In genomic region chr1:167617995-167618489, GRCm38 (mm10) we compare ENCODE assay signal across 7 mouse cellular contexts. TPM values are rescaled to one million over a fixed set of nuclear protein-coding genes. Genes with fewer than 3 reads are reported as not detected.
DNase-seq lines count a peak whose midpoint lies in the region; ATAC-seq lines count a peak whose summit lies in the region.

No protein-coding gene starts in this region.

- WGBS in midbrain, embryonic 16.5 days = 73% methylated on average over 18 of the region's 18 CpGs
- 72% methylated on average over 18 of the region's 18 CpGs for WGBS in midbrain, embryonic 11.5 days
- 67% methylated on average over 18 of the region's 18 CpGs for WGBS in kidney, embryonic 15.5 days

- no peak overlapping the region for H3K9ac ChIP-seq in midbrain, embryonic 16.5 days (ENCODE audit: low read depth, low read length)
- H3K9ac ChIP-seq in midbrain, embryonic 11.5 days (ENCODE audit: low read length) = no peak overlapping the region
- no peak overlapping the region for H3K9ac ChIP-seq in kidney, embryonic 15.5 days

- peak; percentile 70; the same call in 1 of the 2 replicates for ATAC-seq in midbrain, embryonic 16.5 days
- ATAC-seq in midbrain, embryonic 11.5 days (ENCODE audit: low FRiP score) = no peak
- ATAC-seq in kidney, embryonic 15.5 days (replicated peaks; ENCODE audit: low FRiP score) = peak; percentile 40; the same call in 1 of the 2 replicates

- H3K4me2 ChIP-seq in midbrain, embryonic 16.5 days (ENCODE audit: low read length) = no peak overlapping the region
- H3K4me2 ChIP-seq in midbrain, embryonic 11.5 days = no peak overlapping the region
- no peak overlapping the region for H3K4me2 ChIP-seq in kidney, embryonic 15.5 days

- no peak overlapping the region for H3K27ac ChIP-seq in midbrain, embryonic 16.5 days (ENCODE audit: low read length)
- H3K27ac ChIP-seq in midbrain, embryonic 11.5 days (ENCODE audit: low read depth, low read length) = no peak overlapping the region
- no peak overlapping the region for H3K27ac ChIP-seq in kidney, embryonic 15.5 days

- no peaks in the 10 kb centered on the region for H3K27me3 ChIP-seq in midbrain, embryonic 16.5 days (ENCODE audit: control insufficient read depth, insufficient read depth, low read depth, low read length)
- H3K27me3 ChIP-seq in midbrain, embryonic 11.5 days (ENCODE audit: control insufficient read depth, insufficient read depth, low read length) = no peaks in the 10 kb centered on the region
- H3K27me3 ChIP-seq in kidney, embryonic 15.5 days = no peaks in the 10 kb centered on the region

- intact Hi-C loops in gastrocnemius, postnatal 14 days (cut with DNase I; ENCODE audit: low total_unique reads) = no loop called here

- no peak for DNase-seq in midbrain, embryonic 11.5 days (ENCODE audit: low spot score, missing footprints)
- peak; percentile 76 for DNase-seq in gastrocnemius, postnatal 14 days
- peak; percentile 22 for DNase-seq in lung, postnatal 14 days
- no peak for DNase-seq in thymus, postnatal 25 days
- no peak for DNase-seq in frontal cortex, postnatal 25 days (ENCODE audit: low spot score in 2 of 2)

- H3K9me3 ChIP-seq in midbrain, embryonic 16.5 days (replicated peaks; ENCODE audit: control insufficient read depth, low read length, poor library complexity, severe bottlenecking) = no peaks in the 10 kb centered on the region
- no peaks in the 10 kb centered on the region for H3K9me3 ChIP-seq in midbrain, embryonic 11.5 days (ENCODE audit: control insufficient read depth, low read length)
- H3K9me3 ChIP-seq in kidney, embryonic 15.5 days (replicated peaks) = no peaks in the 10 kb centered on the region

- H3K4me1 ChIP-seq in midbrain, embryonic 16.5 days (ENCODE audit: control insufficient read depth, insufficient read depth, low read length) = no peaks in the 10 kb centered on the region
- H3K4me1 ChIP-seq in midbrain, embryonic 11.5 days (ENCODE audit: control insufficient read depth, insufficient read depth, low read length) = no peaks in the 10 kb centered on the region
- no peaks in the 10 kb centered on the region for H3K4me1 ChIP-seq in kidney, embryonic 15.5 days

- no peaks in the 10 kb centered on the region for H3K36me3 ChIP-seq in midbrain, embryonic 16.5 days (ENCODE audit: control insufficient read depth, insufficient read depth, low read length)
- H3K36me3 ChIP-seq in midbrain, embryonic 11.5 days (ENCODE audit: control insufficient read depth, insufficient read depth, low read length) = no peaks in the 10 kb centered on the region
- H3K36me3 ChIP-seq in kidney, embryonic 15.5 days = no peaks in the 10 kb centered on the region

- H3K4me3 ChIP-seq in midbrain, embryonic 16.5 days (ENCODE audit: low read depth, low read length) = no peak overlapping the region
- no peak overlapping the region for H3K4me3 ChIP-seq in midbrain, embryonic 11.5 days (ENCODE audit: low read depth, low read length)
- H3K4me3 ChIP-seq in kidney, embryonic 15.5 days (replicated peaks) = no peak overlapping the region

RNA-seq across cellular contexts. Expression of gene Rxrg, which starts 19.9 kb away (rescaled TPM):
- 8.8 and 10.9 TPM in 2 replicates for polyA plus RNA-seq in midbrain, embryonic 16.5 days (2015; fragmentation: Nextera tagmentation; extraction: Ambion mirVana)
- polyA plus RNA-seq in midbrain, embryonic 11.5 days (2014; fragmentation: Nextera tagmentation; extraction: Ambion mirVana) = 1.2 and 1.6 TPM in 2 replicates
- 10 to 100 TPM; 26.4 to 31.0 TPM for total RNA-seq in gastrocnemius, postnatal 14 days (2021)
- polyA plus RNA-seq in kidney, embryonic 15.5 days (2015; fragmentation: Nextera tagmentation; extraction: Ambion mirVana) = 2.3 and 2.8 TPM in 2 replicates

Comparison
In these comparisons a context has a peak if more than half of its experiments do, and no peak if none do; other contexts are left out.
1. DNase-seq: peak in gastrocnemius, postnatal 14 days (single experiment) and lung, postnatal 14 days (single experiment); none in midbrain, embryonic 11.5 days (single experiment), thymus, postnatal 25 days (single experiment) and frontal cortex, postnatal 25 days (0 of 2).